Mouse (Mus musculus): ENCODE data around the gene Crybb1. TPM values are rescaled to one million over a fixed set of nuclear protein-coding genes. Genes with fewer than 3 reads are reported as not detected.

The Crybb1 gene
- polyA plus RNA-seq, 1 experiment from 2014 or later = 2.3 TPM

GRCm38 (mm10) chr5:112273746-112274463 is 18.3 kb downstream of the Crybb1 start:
- Histone ChIP-seq H3K27me3 (peaks cover 11% of the 10 kb centered on the region; the same call in 1 of the 2 replicates), H3K36me3 (no peaks in the 10 kb centered on the region), H3K9ac (no peak overlapping the region), H3K4me2 (replicated peaks) (no peak overlapping the region), H3K4me1 (peaks cover 32% of the 10 kb centered on the region), H3K4me3 (no peak overlapping the region), H3K9me3 (replicated peaks) (no peaks in the 10 kb centered on the region), H3K27ac (no peak overlapping the region)
- WGBS = 43% methylated on average over 2 of the region's 2 CpGs
- ATAC-seq (ENCODE audit: low FRiP score) = no peak

GRCm38 (mm10) chr5:112275021-112275804 is 19.6 kb downstream of the Crybb1 start:
- peaks cover 5% of the 10 kb centered on the region; the same call in 1 of the 2 replicates for H3K27me3 ChIP-seq
- H3K4me3 ChIP-seq = no peak overlapping the region
- H3K9me3 ChIP-seq (replicated peaks) = no peaks in the 10 kb centered on the region
- no peak overlapping the region for H3K9ac ChIP-seq
- ATAC-seq (ENCODE audit: low FRiP score) = no peak
- H3K4me2 ChIP-seq (replicated peaks) = peak overlapping the region; percentile 82
- no peak overlapping the region for H3K27ac ChIP-seq
- WGBS = 57% methylated on average over 3 of the region's 4 CpGs
- peaks cover 42% of the 10 kb centered on the region for H3K4me1 ChIP-seq
- H3K36me3 ChIP-seq = no peaks in the 10 kb centered on the region

- peaks cover 41% of the 10 kb centered on the region for H3K4me1 ChIP-seq
Measured at GRCm38 (mm10) chr5:112276267-112276873, 20.8 kb downstream of the Crybb1 start, which contains the start of gene Tpst2. TSS of gene Tpst2 (plus strand) at chr5:112276691.

GRCm38 (mm10) chr5:112276907-112277348 is 21.3 kb downstream of the Crybb1 start:
- peak; percentile 26; the same call in 1 of the 2 replicates for ATAC-seq (ENCODE audit: low FRiP score)
- Histone ChIP-seq H3K36me3 (no peaks in the 10 kb centered on the region), H3K9ac (peak overlapping the region; percentile 82), H3K4me1 (peaks cover 42% of the 10 kb centered on the region), H3K4me2 (replicated peaks) (peak overlapping the region; percentile 82), H3K9me3 (replicated peaks) (no peaks in the 10 kb centered on the region), H3K27ac (peak overlapping the region; percentile 58), H3K27me3 (no peaks in the 10 kb centered on the region), H3K4me3 (peak overlapping the region; percentile 75)
- WGBS = under 1% methylated on average over 24 of the region's 24 CpGs

More at GRCm38 (mm10) chr5:112276267-112276873, 20.8 kb downstream of the Crybb1 start, which contains the start of gene Tpst2:
- under 1% methylated on average over 62 of the region's 62 CpGs for WGBS
- Histone ChIP-seq H3K36me3 (no peaks in the 10 kb centered on the region), H3K27me3 (0 out of 2 replicates have a peak, but pooled peaks cover 2% of the 10 kb centered on the region), H3K4me2 (replicated peaks) (peak within 1 kb of the TSS; percentile 82), H3K9ac (peak within 1 kb of the TSS; percentile 82), H3K4me3 (peak within 1 kb of the TSS; percentile 75), H3K27ac (peak within 1 kb of the TSS; percentile 73), H3K9me3 (replicated peaks) (no peaks in the 10 kb centered on the region)
- ATAC-seq (ENCODE audit: low FRiP score) = peak; percentile 95

GRCm38 (mm10) chr5:112277906-112278470 is 22.4 kb downstream of the Crybb1 start:
- no peak overlapping the region for H3K9ac ChIP-seq
- no peaks in the 10 kb centered on the region for H3K27me3 ChIP-seq
- H3K36me3 ChIP-seq = no peaks in the 10 kb centered on the region
- no peak for ATAC-seq (ENCODE audit: low FRiP score)
- H3K27ac ChIP-seq = no peak overlapping the region
- no peaks in the 10 kb centered on the region for H3K9me3 ChIP-seq (replicated peaks)
- H3K4me3 ChIP-seq = 0 out of 2 replicates have a peak overlapping the region, but pooled peaks have one; percentile 75
- peak overlapping the region; percentile 82 for H3K4me2 ChIP-seq (replicated peaks)
- H3K4me1 ChIP-seq = peaks cover 47% of the 10 kb centered on the region
- WGBS = 93% methylated on average over 11 of the region's 11 CpGs

GRCm38 (mm10) chr5:112279181-112280021 is 23.8 kb downstream of the Crybb1 start:
- Histone ChIP-seq H3K36me3 (no peaks in the 10 kb centered on the region), H3K4me2 (replicated peaks) (no peak overlapping the region), H3K27ac (no peak overlapping the region), H3K27me3 (no peaks in the 10 kb centered on the region), H3K4me1 (peaks cover 47% of the 10 kb centered on the region), H3K9ac (no peak overlapping the region), H3K4me3 (no peak overlapping the region), H3K9me3 (replicated peaks) (no peaks in the 10 kb centered on the region)
- ATAC-seq (ENCODE audit: low FRiP score) = no peak
- WGBS = 86% methylated on average over 17 of the region's 17 CpGs

GRCm38 (mm10) chr5:112280151-112280550 is 24.5 kb downstream of the Crybb1 start:
- Histone ChIP-seq H3K4me3 (no peak overlapping the region), H3K9ac (no peak overlapping the region), H3K27ac (no peak overlapping the region), H3K27me3 (no peaks in the 10 kb centered on the region), H3K9me3 (replicated peaks) (no peaks in the 10 kb centered on the region), H3K4me1 (peaks cover 47% of the 10 kb centered on the region), H3K36me3 (no peaks in the 10 kb centered on the region), H3K4me2 (replicated peaks) (no peak overlapping the region)
- WGBS = 81% methylated on average over 7 of the region's 7 CpGs
- ATAC-seq (ENCODE audit: low FRiP score) = no peak

GRCm38 (mm10) chr5:112280863-112281660 is 25.4 kb downstream of the Crybb1 start:
- Histone ChIP-seq H3K9ac (no peak overlapping the region), H3K4me1 (peaks cover 43% of the 10 kb centered on the region), H3K9me3 (replicated peaks) (no peaks in the 10 kb centered on the region), H3K27me3 (no peaks in the 10 kb centered on the region), H3K4me3 (no peak overlapping the region), H3K4me2 (replicated peaks) (no peak overlapping the region), H3K36me3 (no peaks in the 10 kb centered on the region), H3K27ac (no peak overlapping the region)
- WGBS = 63% methylated on average over 15 of the region's 15 CpGs
- no peak for ATAC-seq (ENCODE audit: low FRiP score)

- no peak overlapping the region for H3K9ac ChIP-seq
- no peaks in the 10 kb centered on the region for H3K36me3 ChIP-seq
- ATAC-seq (ENCODE audit: low FRiP score) = no peak
- H3K9me3 ChIP-seq (replicated peaks) = no peaks in the 10 kb centered on the region
- no peaks in the 10 kb centered on the region for H3K27me3 ChIP-seq
- H3K4me1 ChIP-seq = peaks cover 43% of the 10 kb centered on the region
- H3K4me2 ChIP-seq (replicated peaks) = no peak overlapping the region
- H3K27ac ChIP-seq = no peak overlapping the region
- WGBS = 82% methylated on average over 4 of the region's 4 CpGs
- no peak overlapping the region for H3K4me3 ChIP-seq
Measured at GRCm38 (mm10) chr5:112281676-112282075, 26.1 kb downstream of the Crybb1 start.

GRCm38 (mm10) chr5:112282123-112282779 is 26.6 kb downstream of the Crybb1 start:
- WGBS = 74% methylated on average over 6 of the region's 6 CpGs
- Histone ChIP-seq H3K9me3 (replicated peaks) (no peaks in the 10 kb centered on the region), H3K27ac (no peak overlapping the region), H3K27me3 (no peaks in the 10 kb centered on the region), H3K4me2 (replicated peaks) (no peak overlapping the region), H3K4me3 (no peak overlapping the region), H3K36me3 (no peaks in the 10 kb centered on the region), H3K4me1 (peaks cover 39% of the 10 kb centered on the region), H3K9ac (no peak overlapping the region)
- no peak for ATAC-seq (ENCODE audit: low FRiP score)

Data from hindbrain, embryonic 12.5 days (tissue).